Mouse (Mus musculus) CH12.LX (cell line): Measurements from ENCODE around the gene Pigh. TPM values are rescaled to one million over a fixed set of nuclear protein-coding genes. Genes with fewer than 3 reads are reported as not detected.
A peak's percentile ranks its signal among the peaks of the same experiment; 100 is the strongest.

Experiments used
- DNase-seq: peaks from one replicate; pipeline ENCODE4 v3.0.0-alpha.2; 2013; ENCODE audit errors: extremely low read depth
- H3K27ac ChIP-seq: 2 replicates; pipeline ENCODE4 v1.5.1; 2012; ENCODE audit warnings: low read depth, mild to moderate bottlenecking, control low read depth, moderate library complexity; ENCODE audit not compliant: insufficient read depth
- H3K27me3 ChIP-seq: replicated peaks from 2 replicates; pipeline ENCODE3; 2012; ENCODE audit warnings: inconsistent platforms
- H3K36me3 ChIP-seq, 2 experiments: replicated peaks in 1 of 2; 2 replicates each; pipeline versions ENCODE3 to v1.6.1; 2012; ENCODE audit warnings: inconsistent platforms in 1 of 2, low read length in 1 of 2, mild to moderate bottlenecking in 1 of 2, mixed read lengths in 1 of 2, moderate library complexity in 1 of 2; ENCODE audit not compliant: control insufficient read depth in 1 of 2, insufficient read depth in 1 of 2
- H3K4me1 ChIP-seq, 2 experiments: 2 replicates each; pipeline ENCODE4 v1.6.1; 2012; ENCODE audit warnings: inconsistent platforms in 1 of 2, moderate library complexity in 1 of 2; ENCODE audit not compliant: insufficient read depth in 2 of 2, control insufficient read depth in 1 of 2
- H3K4me2 ChIP-seq: 2 replicates; pipeline ENCODE4 v1.6.1; 2012; ENCODE audit warnings: low read depth, mild to moderate bottlenecking, control low read depth; ENCODE audit not compliant: poor library complexity, insufficient read depth, severe bottlenecking
- H3K4me3 ChIP-seq, 3 experiments: fragments of 150-350 bp in 1 of 3; sonication (generic) in 1 of 3; replicated peaks in 1 of 3; 2 replicates each; pipeline versions ENCODE3 to v1.5.1; 2011 to 2012; ENCODE audit warnings: low read depth in 2 of 3, low read length in 2 of 3, mild to moderate bottlenecking in 2 of 3, moderate library complexity in 2 of 3, control low read depth in 1 of 3, improper control_type of control experiment in 1 of 3, inconsistent platforms in 1 of 3, mixed read lengths in 1 of 3; ENCODE audit not compliant: poor library complexity in 1 of 3
- H3K79me2 ChIP-seq: replicated peaks from 2 replicates; pipeline ENCODE4 v1.6.1; 2012; ENCODE audit warnings: mild to moderate bottlenecking, moderate library complexity; ENCODE audit not compliant: control insufficient read depth, poor library complexity, insufficient read depth, severe bottlenecking; ENCODE audit errors: extremely low read depth
- H3K9ac ChIP-seq: 2 replicates; pipeline ENCODE4 v1.6.1; 2012; ENCODE audit warnings: low read depth, mild to moderate bottlenecking, control low read depth, moderate library complexity; ENCODE audit not compliant: insufficient read depth
- H3K9me3 ChIP-seq: replicated peaks from 2 replicates; pipeline ENCODE3; 2012; ENCODE audit warnings: low read length, inconsistent platforms, mixed read lengths
- BHLHE40 ChIP-seq: IDR thresholded peaks from 2 replicates; pipeline ENCODE4 v1.6.1; 2011; ENCODE audit warnings: mild to moderate bottlenecking, low read depth, low read length, improper control_type of control experiment
- E2F4 ChIP-seq: IDR thresholded peaks from 2 replicates; pipeline ENCODE4 v1.6.1; 2011; ENCODE audit warnings: low read depth, low read length, improper control_type of control experiment; ENCODE audit not compliant: insufficient replicate concordance
- ETS1 ChIP-seq: conservative IDR thresholded peaks from 2 replicates; pipeline ENCODE4 v1.6.1; 2012; ENCODE audit warnings: low read depth, mild to moderate bottlenecking, inconsistent platforms, low read length, improper control_type of control experiment, moderate library complexity
- GABPA ChIP-seq: IDR thresholded peaks from 2 replicates; pipeline ENCODE4 v1.6.1; 2012; ENCODE audit warnings: low read depth, low read length, improper control_type of control experiment, inconsistent platforms; ENCODE audit not compliant: insufficient replicate concordance
- IRF4 ChIP-seq: IDR thresholded peaks from 2 replicates; pipeline ENCODE4 v1.6.1; 2014; ENCODE audit warnings: low read depth, mild to moderate bottlenecking, inconsistent platforms, low read length, improper control_type of control experiment
- JUN ChIP-seq: IDR thresholded peaks from 2 replicates; pipeline ENCODE4 v1.6.1; 2011; ENCODE audit warnings: low read depth, mild to moderate bottlenecking, low read length, improper control_type of control experiment, moderate library complexity; ENCODE audit not compliant: insufficient read depth
- JUND ChIP-seq: conservative IDR thresholded peaks from 2 replicates; pipeline ENCODE4 v1.6.1; 2011; ENCODE audit warnings: low read depth, low read length, improper control_type of control experiment
- KAT2A ChIP-seq: IDR thresholded peaks from 2 replicates; pipeline ENCODE4 v1.6.1; 2012; ENCODE audit warnings: low read length, improper control_type of control experiment, inconsistent platforms; ENCODE audit not compliant: insufficient replicate concordance
- MAFK ChIP-seq: IDR thresholded peaks from 2 replicates; pipeline ENCODE4 v1.6.1; 2011; ENCODE audit warnings: low read length, improper control_type of control experiment; ENCODE audit not compliant: insufficient replicate concordance
- MAZ ChIP-seq: IDR thresholded peaks from 2 replicates; pipeline ENCODE4 v1.6.1; 2012; ENCODE audit warnings: low read depth, mild to moderate bottlenecking, inconsistent platforms, low read length, improper control_type of control experiment, moderate library complexity
- MEF2A ChIP-seq: IDR thresholded peaks from 2 replicates; pipeline ENCODE4 v1.6.1; 2014; ENCODE audit warnings: low read depth, mild to moderate bottlenecking, inconsistent platforms, low read length, improper control_type of control experiment, borderline replicate concordance
- MYC ChIP-seq: IDR thresholded peaks from 2 replicates; pipeline ENCODE4 v1.6.1; 2011; ENCODE audit warnings: low read depth, mild to moderate bottlenecking, improper control_type of control experiment, low read length
- NRF1 ChIP-seq: IDR thresholded peaks from 2 replicates; pipeline ENCODE4 v1.6.1; 2014; ENCODE audit warnings: low read depth, mild to moderate bottlenecking, inconsistent platforms, low read length, improper control_type of control experiment, moderate library complexity
- PAX5 ChIP-seq: IDR thresholded peaks from 2 replicates; pipeline ENCODE4 v1.6.1; 2012; ENCODE audit warnings: low read length, inconsistent platforms, mixed read lengths
- POLR2A ChIP-seq: IDR thresholded peaks from 2 replicates; pipeline ENCODE4 v1.6.1; 2011; ENCODE audit warnings: low read depth, mild to moderate bottlenecking, improper control_type of control experiment, low read length
- POLR2AphosphoS2 ChIP-seq: IDR thresholded peaks from 2 replicates; pipeline ENCODE4 v1.6.1; 2011; ENCODE audit warnings: low read depth, low read length, improper control_type of control experiment
- RAD21 ChIP-seq: IDR thresholded peaks from 2 replicates; pipeline ENCODE4 v1.6.1; 2011; ENCODE audit warnings: low read depth, mild to moderate bottlenecking, low read length, improper control_type of control experiment, moderate library complexity
- RCOR1 ChIP-seq: conservative IDR thresholded peaks from 2 replicates; pipeline ENCODE4 v1.6.1; 2012; ENCODE audit warnings: low read depth, mild to moderate bottlenecking, inconsistent platforms, low read length, improper control_type of control experiment
- TCF12 ChIP-seq: IDR thresholded peaks from 2 replicates; pipeline ENCODE4 v1.6.1; 2014; ENCODE audit warnings: low read depth, mild to moderate bottlenecking, inconsistent platforms, low read length, improper control_type of control experiment
- USF1 ChIP-seq: IDR thresholded peaks from 2 replicates; pipeline ENCODE4 v1.6.1; 2014; ENCODE audit warnings: low read depth, mild to moderate bottlenecking, inconsistent platforms, low read length, improper control_type of control experiment
- ZC3H11A ChIP-seq: IDR thresholded peaks from 2 replicates; pipeline ENCODE4 v1.6.1; 2012; ENCODE audit warnings: low read depth, mild to moderate bottlenecking, inconsistent platforms, low read length, improper control_type of control experiment
- ZNF384 ChIP-seq: IDR thresholded peaks from 2 replicates; pipeline ENCODE4 v1.6.1; 2012; ENCODE audit warnings: low read depth, low read length, improper control_type of control experiment, inconsistent platforms
- dilution Hi-C: fragments of 300-500 bp; cut with MboI; formaldehyde crosslinking; loops from 2 replicates; pipeline ENCODE4 v1.14.3; 2020; ENCODE audit warnings: low sequenced_read_pairs; ENCODE audit not compliant: extremely low pct_unique_long_range_greater_than_20kb, extremely low pct_ligation_motif_present
- in situ Hi-C: fragments of 300-500 bp; cut with MboI; formaldehyde crosslinking; loops from 3 replicates; pipeline ENCODE4 v1.14.3; 2019; ENCODE audit warnings: low sequenced_read_pairs, low pct_ligation_motif_present, low pct_unique_long_range_greater_than_20kb, mixed read lengths
- polyA plus RNA-seq: library from polyadenylated mRNA; unstranded; fragments of >175 nt; gene quantifications from 2 replicates; pipeline ENCODE4 v1.2.1, GENCODE M21; 2012; ENCODE audit warnings: low read depth; ENCODE audit not compliant: insufficient read length
- total RNA-seq, 2 experiments: library from RNA; depleted of rRNA; stranded (reverse); fragments of 300-350 nt in 1 of 2; fragments of >200 nt in 1 of 2; gene quantifications; 2 replicates each; pipeline ENCODE4 v1.2.3; 2012 to 2014

Gene Pigh
- total and polyA plus RNA-seq, 3 experiments, result 9.3 to 17.8 (median 12.8) TPM

GRCm38 (mm10) chr12:79092569-79092968 is 3.1 kb upstream of the Pigh start (continued):
- TF ChIP-seq USF1, result no peak
- TF ChIP-seq MYC, result no peak
- no peak for TF ChIP-seq PAX5
- no peak for TF ChIP-seq NRF1
- TF ChIP-seq IRF4, result no peak
- no peak for TF ChIP-seq JUND
- no peak for TF ChIP-seq GABPA
- TF ChIP-seq E2F4, result no peak
- TF ChIP-seq ZC3H11A, result peak; percentile 68

- no peak for DNase-seq
- H3K36me3 ChIP-seq, result peaks cover 54 to 84% of the 10 kb centered on the region in 2 experiments
- peaks cover 0 to 2% of the 10 kb centered on the region in 2 experiments; a peak in 1 of 4 replicates for H3K4me1 ChIP-seq
- dilution Hi-C loops (no loop called here), in situ Hi-C loops (no loop called here)
- no peak for TF ChIP-seq IRF4
- TF ChIP-seq RCOR1, result no peak
- TF ChIP-seq BHLHE40, result no peak
- no peak for TF ChIP-seq POLR2AphosphoS2
- no peak for TF ChIP-seq ZC3H11A
- TF ChIP-seq MYC, result no peak
- no peak for TF ChIP-seq ZNF384
- TF ChIP-seq POLR2A, result no peak
- no peak for TF ChIP-seq TCF12
- no peak for TF ChIP-seq MEF2A
- no peak for TF ChIP-seq ETS1
- H3K79me2 ChIP-seq, result no peaks in the 10 kb centered on the region
- no peak overlapping the region for H3K9ac ChIP-seq
- no peak overlapping the region for H3K27ac ChIP-seq
- no peak overlapping the region for H3K4me2 ChIP-seq
- no peak overlapping the region for H3K4me3 ChIP-seq
- no peaks in the 10 kb centered on the region for H3K27me3 ChIP-seq
- no peaks in the 10 kb centered on the region for H3K9me3 ChIP-seq
These were observed 16.1 kb downstream of the Pigh start for GRCm38 (mm10) chr12:79073362-79073761.

GRCm38 (mm10) chr12:79072576-79072975 is 16.9 kb downstream of the Pigh start:
- H3K4me1 ChIP-seq, result no peaks in the 10 kb centered on the region
- no peaks in the 10 kb centered on the region for H3K9me3 ChIP-seq
- dilution Hi-C loops (no loop called here), in situ Hi-C loops (no loop called here)
- H3K27me3 ChIP-seq, result no peaks in the 10 kb centered on the region
- H3K4me3 ChIP-seq, result no peak overlapping the region
- H3K36me3 ChIP-seq, result peaks cover 48 to 84% of the 10 kb centered on the region in 2 experiments
- no peaks in the 10 kb centered on the region for H3K79me2 ChIP-seq
- DNase-seq, result no peak
- H3K27ac ChIP-seq, result no peak overlapping the region
- TF ChIP-seq TCF12 (no peak), JUN (no peak), RAD21 (no peak), MAFK (no peak), KAT2A (no peak), MAZ (no peak)
- no peak overlapping the region for H3K4me2 ChIP-seq
- no peak overlapping the region for H3K9ac ChIP-seq
